Mouse (Mus musculus): ENCODE measurements around the gene Esp38. TPM values are rescaled to one million over a fixed set of nuclear protein-coding genes. Genes with fewer than 3 reads are reported as not detected.

The Esp38 gene
- not detected for polyA plus RNA-seq (2014; fragmentation: Illumina TruSeq; extraction: RNeasy Lipid Tissue Mini Kit (QIAGEN cat#74804); ENCODE audit: low read depth, low replicate concordance)

DNA sequence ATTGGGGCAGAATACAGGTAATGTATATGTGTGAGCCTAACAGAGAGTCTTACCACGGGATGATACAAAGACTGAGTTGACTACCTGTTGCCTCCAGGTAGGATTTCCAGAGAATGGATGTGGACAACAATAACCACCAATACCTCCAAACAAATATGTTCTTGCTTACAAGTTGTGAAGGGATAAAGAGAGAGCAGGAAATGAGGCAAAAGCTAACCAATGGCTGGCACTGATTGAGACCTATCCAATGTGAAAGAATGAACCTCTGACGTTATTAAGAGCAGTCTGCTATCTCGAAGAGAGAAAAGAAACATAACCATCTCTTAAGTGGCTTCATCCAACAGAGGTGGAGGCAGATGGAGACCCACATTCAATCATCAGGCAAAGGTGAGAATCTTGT is at the start of gene Esp38:
Gene Esp38, plus strand, starts transcription at position 301 of the 400 bp plus-strand sequence.

Other genes with a start within 250 kb of the Esp38 start
- gene AC192777.2, start 144.9 kb downstream of the Esp38 start, polyA plus RNA-seq (2014; fragmentation: Illumina TruSeq; extraction: RNeasy Lipid Tissue Mini Kit (QIAGEN cat#74804); ENCODE audit: low read depth, low replicate concordance), result not detected